Mouse (Mus musculus) embryonic facial prominence, embryonic 15.5 days (tissue): Measurements from ENCODE around the gene Gm21969. TPM values are rescaled to one million over a fixed set of nuclear protein-coding genes. Genes with fewer than 3 reads are reported as not detected.

Source experiments
- ATAC-seq: fragments of 200-750 bp; cut with Nextera tagmentation; 2 replicates; pipeline ENCODE4 v1.8.0; 2017; ENCODE audit warnings: low read depth, moderate TSS enrichment; ENCODE audit not compliant: insufficient number of reproducible peaks, low FRiP score, low TSS enrichment
- H3K27ac ChIP-seq: fragments of 300-500 bp; sonication (generic); replicated peaks from 2 replicates; pipeline ENCODE4 v1.5.1; 2015; ENCODE audit warnings: mild to moderate bottlenecking, inconsistent platforms
- H3K27me3 ChIP-seq: fragments of 300-500 bp; sonication (generic); 2 replicates; pipeline ENCODE4 v1.6.1; 2015; ENCODE audit warnings: inconsistent platforms
- H3K36me3 ChIP-seq: fragments of 300-500 bp; sonication (generic); 2 replicates; pipeline ENCODE4 v1.6.1; 2015; ENCODE audit warnings: mild to moderate bottlenecking, inconsistent platforms
- H3K4me1 ChIP-seq: fragments of 300-500 bp; sonication (generic); 2 replicates; pipeline ENCODE4 v1.6.1; 2015; ENCODE audit warnings: inconsistent platforms
- H3K4me2 ChIP-seq: fragments of 300-500 bp; sonication (generic); replicated peaks from 2 replicates; pipeline ENCODE4 v1.6.1; 2015; ENCODE audit warnings: mild to moderate bottlenecking, inconsistent platforms
- H3K4me3 ChIP-seq: fragments of 300-500 bp; sonication (generic); replicated peaks from 2 replicates; pipeline ENCODE4 v1.5.1; 2015; ENCODE audit warnings: mild to moderate bottlenecking, inconsistent platforms
- H3K9ac ChIP-seq: fragments of 300-500 bp; sonication (generic); 2 replicates; pipeline ENCODE4 v1.6.1; 2015; ENCODE audit warnings: inconsistent platforms
- H3K9me3 ChIP-seq: fragments of 300-500 bp; sonication (generic); replicated peaks from 2 replicates; pipeline ENCODE4 v1.6.1; 2016; ENCODE audit warnings: inconsistent platforms
- WGBS: fragments of 180-500 bp; shearing (Covaris S2); methylation state at CpG from one replicate; pipeline ENCODE4 v1.1.7; 2015; 5-methylcytosine and 5-hydroxymethylcytosine counted together
- polyA plus RNA-seq: library from polyadenylated mRNA; unstranded; fragments of >200 nt; fragmentation: Nextera tagmentation; extraction: Ambion mirVana; gene quantifications from 2 replicates; pipeline ENCODE4 v1.2.1, GENCODE M21; 2015

The Gm21969 gene
- polyA plus RNA-seq, 1 experiment from 2014 or later, result not detected

- peak overlapping the region; percentile 90 for H3K27ac ChIP-seq
- no peak for ATAC-seq
- H3K36me3 ChIP-seq, result peaks cover 17% of the 10 kb centered on the region
- WGBS, result 51% methylated on average over 7 of the region's 7 CpGs
- no peak overlapping the region for H3K4me3 ChIP-seq
- no peaks in the 10 kb centered on the region for H3K27me3 ChIP-seq
- H3K9ac ChIP-seq, result no peak overlapping the region
- no peak overlapping the region for H3K4me2 ChIP-seq
- no peaks in the 10 kb centered on the region for H3K9me3 ChIP-seq
- peaks cover 65% of the 10 kb centered on the region for H3K4me1 ChIP-seq
Measured at GRCm38 (mm10) chr4:139601519-139602356, 1.2 kb upstream of the Gm21969 start.

GRCm38 (mm10) chr4:139605216-139605615 lies 2.2 kb downstream of the Gm21969 start:
- no peak overlapping the region for H3K4me2 ChIP-seq
- H3K9ac ChIP-seq, result no peak overlapping the region
- H3K27me3 ChIP-seq, result no peaks in the 10 kb centered on the region
- no peak overlapping the region for H3K4me3 ChIP-seq
- no peak overlapping the region for H3K27ac ChIP-seq
- 83% methylated on average over 11 of the region's 11 CpGs for WGBS
- peaks cover 31% of the 10 kb centered on the region for H3K4me1 ChIP-seq
- H3K36me3 ChIP-seq, result peaks cover 35% of the 10 kb centered on the region
- no peaks in the 10 kb centered on the region for H3K9me3 ChIP-seq
- no peak for ATAC-seq

- no peaks in the 10 kb centered on the region for H3K27me3 ChIP-seq
- H3K27ac ChIP-seq, result no peak overlapping the region
- ATAC-seq, result no peak
- H3K4me3 ChIP-seq, result no peak overlapping the region
- H3K36me3 ChIP-seq, result peaks cover 35% of the 10 kb centered on the region
- 97% methylated on average over 5 of the region's 5 CpGs for WGBS
- H3K4me2 ChIP-seq, result no peak overlapping the region
- peaks cover 24% of the 10 kb centered on the region for H3K4me1 ChIP-seq
- no peak overlapping the region for H3K9ac ChIP-seq
- H3K9me3 ChIP-seq, result no peaks in the 10 kb centered on the region
Measured at GRCm38 (mm10) chr4:139606732-139607131, 3.7 kb downstream of the Gm21969 start.

- Histone ChIP-seq H3K4me2 (no peak overlapping the region), H3K9me3 (no peaks in the 10 kb centered on the region), H3K36me3 (peaks cover 48% of the 10 kb centered on the region), H3K9ac (no peak overlapping the region), H3K27ac (no peak overlapping the region), H3K4me1 (peaks cover 10% of the 10 kb centered on the region), H3K4me3 (no peak overlapping the region), H3K27me3 (no peaks in the 10 kb centered on the region)
- no peak for ATAC-seq
- 78% methylated on average over 4 of the region's 4 CpGs for WGBS
Measured at GRCm38 (mm10) chr4:139608975-139609374, 6.0 kb downstream of the Gm21969 start.

- no peaks in the 10 kb centered on the region for H3K9me3 ChIP-seq
- no peak overlapping the region for H3K4me3 ChIP-seq
- peaks cover 50% of the 10 kb centered on the region for H3K36me3 ChIP-seq
- no peak for ATAC-seq
- peaks cover 11% of the 10 kb centered on the region for H3K4me1 ChIP-seq
- WGBS, result 41% methylated on average over 6 of the region's 6 CpGs
- H3K9ac ChIP-seq, result no peak overlapping the region
- 0 out of 2 replicates have a peak overlapping the region, but pooled peaks have one; percentile 28 for H3K27ac ChIP-seq
- no peak overlapping the region for H3K4me2 ChIP-seq
- no peaks in the 10 kb centered on the region for H3K27me3 ChIP-seq
Measured at GRCm38 (mm10) chr4:139610954-139611353, 8.0 kb downstream of the Gm21969 start.

- ATAC-seq, result 0 out of 2 replicates have a peak, but pooled peaks have one; percentile 43
- H3K36me3 ChIP-seq, result peaks cover 47% of the 10 kb centered on the region
- H3K4me1 ChIP-seq, result peaks cover 17% of the 10 kb centered on the region
- H3K9me3 ChIP-seq, result no peaks in the 10 kb centered on the region
- 3% methylated on average over 10 of the region's 10 CpGs for WGBS
- no peak overlapping the region for H3K27ac ChIP-seq
- H3K9ac ChIP-seq, result no peak overlapping the region
- peak overlapping the region; percentile 24 for H3K4me3 ChIP-seq
- H3K4me2 ChIP-seq, result peak overlapping the region; percentile 48
- H3K27me3 ChIP-seq, result no peaks in the 10 kb centered on the region
Measured at GRCm38 (mm10) chr4:139611542-139611953, 8.6 kb downstream of the Gm21969 start.

- Histone ChIP-seq H3K4me3 (no peak overlapping the region), H3K4me2 (no peak overlapping the region), H3K27me3 (no peaks in the 10 kb centered on the region), H3K4me1 (peaks cover 24% of the 10 kb centered on the region), H3K9ac (no peak overlapping the region), H3K27ac (no peak overlapping the region), H3K9me3 (no peaks in the 10 kb centered on the region), H3K36me3 (peaks cover 34% of the 10 kb centered on the region)
- no peak for ATAC-seq
- 79% methylated on average over 21 of the region's 21 CpGs for WGBS
Measured at GRCm38 (mm10) chr4:139614524-139615260, 11.7 kb downstream of the Gm21969 start.

GRCm38 (mm10) chr4:139616276-139617000 lies 13.5 kb downstream of the Gm21969 start:
- peaks cover 18% of the 10 kb centered on the region for H3K4me1 ChIP-seq
- no peaks in the 10 kb centered on the region for H3K27me3 ChIP-seq
- peak overlapping the region; percentile 44 for H3K4me2 ChIP-seq
- H3K9me3 ChIP-seq, result no peaks in the 10 kb centered on the region
- H3K36me3 ChIP-seq, result peaks cover 31% of the 10 kb centered on the region
- ATAC-seq, result peak; percentile 76
- WGBS, result 18% methylated on average over 24 of the region's 24 CpGs
- H3K27ac ChIP-seq, result peak overlapping the region; percentile 56
- no peak overlapping the region for H3K9ac ChIP-seq
- H3K4me3 ChIP-seq, result peak overlapping the region; percentile 34

GRCm38 (mm10) chr4:139617001-139617364 lies 14.0 kb downstream of the Gm21969 start:
- ATAC-seq, result no peak
- Histone ChIP-seq H3K4me2 (peak overlapping the region; percentile 28), H3K36me3 (peaks cover 31% of the 10 kb centered on the region), H3K4me3 (peak overlapping the region; percentile 34), H3K27me3 (no peaks in the 10 kb centered on the region), H3K9ac (no peak overlapping the region), H3K4me1 (peaks cover 18% of the 10 kb centered on the region), H3K27ac (peak overlapping the region; percentile 56), H3K9me3 (no peaks in the 10 kb centered on the region)
- WGBS, result 73% methylated on average over 3 of the region's 3 CpGs

- WGBS, result 73% methylated on average over 6 of the region's 6 CpGs
Measured at GRCm38 (mm10) chr4:139619765-139620164, 16.8 kb downstream of the Gm21969 start.

More at GRCm38 (mm10) chr4:139619765-139620164, 16.8 kb downstream of the Gm21969 start:
- peaks cover 10% of the 10 kb centered on the region for H3K36me3 ChIP-seq
- peaks cover 36% of the 10 kb centered on the region for H3K4me1 ChIP-seq
- H3K27me3 ChIP-seq, result no peaks in the 10 kb centered on the region
- no peak for ATAC-seq
- no peak overlapping the region for H3K9ac ChIP-seq
- H3K27ac ChIP-seq, result no peak overlapping the region
- no peaks in the 10 kb centered on the region for H3K9me3 ChIP-seq
- H3K4me3 ChIP-seq, result no peak overlapping the region
- H3K4me2 ChIP-seq, result no peak overlapping the region
